Mouse (Mus musculus): ENCODE measurements around the gene Cir1. TPM values are rescaled to one million over a fixed set of nuclear protein-coding genes. Genes with fewer than 3 reads are reported as not detected.

Cir1 gene
- polyA plus RNA-seq, 1 experiment = 9.6 TPM

- no peak overlapping the region for H3K27ac ChIP-seq (replicated peaks; ENCODE audit: low read depth, low read length)
- H3K4me1 ChIP-seq (ENCODE audit: control insufficient read depth, insufficient read depth, insufficient read length, low read length) = no peaks in the 10 kb centered on the region; the same call in 1 of the 2 replicates
- no peak overlapping the region for H3K4me3 ChIP-seq (ENCODE audit: insufficient read depth, low read depth, low read length)
Measured at GRCm38 (mm10) chr2:73322991-73323390, 10.5 kb upstream of the Cir1 start.

- Histone ChIP-seq H3K4me3 (ENCODE audit: insufficient read depth, low read depth, low read length) (no peak overlapping the region), H3K4me1 (ENCODE audit: control insufficient read depth, insufficient read depth, insufficient read length, low read length) (no peaks in the 10 kb centered on the region), H3K27ac (replicated peaks; ENCODE audit: low read depth, low read length) (no peak overlapping the region)
Measured at GRCm38 (mm10) chr2:73319218-73319617, 6.7 kb upstream of the Cir1 start.

- Histone ChIP-seq H3K4me3 (ENCODE audit: insufficient read depth, low read depth, low read length) (no peak overlapping the region), H3K4me1 (ENCODE audit: control insufficient read depth, insufficient read depth, insufficient read length, low read length) (no peaks in the 10 kb centered on the region), H3K27ac (replicated peaks; ENCODE audit: low read depth, low read length) (no peak overlapping the region)
Measured at GRCm38 (mm10) chr2:73317426-73317825, 4.9 kb upstream of the Cir1 start.

GRCm38 (mm10) chr2:73314311-73314710 lies 1.8 kb upstream of the Cir1 start:
- Histone ChIP-seq H3K4me3 (ENCODE audit: insufficient read depth, low read depth, low read length) (no peak overlapping the region), H3K27ac (replicated peaks; ENCODE audit: low read depth, low read length) (no peak overlapping the region), H3K4me1 (ENCODE audit: control insufficient read depth, insufficient read depth, insufficient read length, low read length) (no peaks in the 10 kb centered on the region)

GRCm38 (mm10) chr2:73313117-73313501 lies 608 bp upstream of the Cir1 start:
- no peaks in the 10 kb centered on the region for H3K4me1 ChIP-seq (ENCODE audit: control insufficient read depth, insufficient read depth, insufficient read length, low read length)

GRCm38 (mm10) chr2:73306006-73306405 lies 6.5 kb downstream of the Cir1 start:
- no peak overlapping the region for H3K4me3 ChIP-seq (ENCODE audit: insufficient read depth, low read depth, low read length)
- H3K27ac ChIP-seq (replicated peaks; ENCODE audit: low read depth, low read length) = no peak overlapping the region
- no peaks in the 10 kb centered on the region for H3K4me1 ChIP-seq (ENCODE audit: control insufficient read depth, insufficient read depth, insufficient read length, low read length)

More at GRCm38 (mm10) chr2:73313117-73313501, 608 bp upstream of the Cir1 start:
- Histone ChIP-seq H3K27ac (replicated peaks; ENCODE audit: low read depth, low read length) (peak overlapping the region; percentile 64), H3K4me3 (ENCODE audit: insufficient read depth, low read depth, low read length) (peak overlapping the region; percentile 74)

- no peaks in the 10 kb centered on the region for H3K4me1 ChIP-seq (ENCODE audit: control insufficient read depth, insufficient read depth, insufficient read length, low read length)
- H3K4me3 ChIP-seq (ENCODE audit: insufficient read depth, low read depth, low read length) = no peak overlapping the region
- no peak overlapping the region for H3K27ac ChIP-seq (replicated peaks; ENCODE audit: low read depth, low read length)
Measured at GRCm38 (mm10) chr2:73304506-73304905, 8.0 kb downstream of the Cir1 start.

- H3K4me3 ChIP-seq (ENCODE audit: insufficient read depth, low read depth, low read length) = no peak overlapping the region
- no peaks in the 10 kb centered on the region for H3K4me1 ChIP-seq (ENCODE audit: control insufficient read depth, insufficient read depth, insufficient read length, low read length)
- no peak overlapping the region for H3K27ac ChIP-seq (replicated peaks; ENCODE audit: low read depth, low read length)
Measured at GRCm38 (mm10) chr2:73302722-73303121, 9.8 kb downstream of the Cir1 start.

- H3K4me1 ChIP-seq (ENCODE audit: control insufficient read depth, insufficient read depth, insufficient read length, low read length) = no peaks in the 10 kb centered on the region
- H3K27ac ChIP-seq (replicated peaks; ENCODE audit: low read depth, low read length) = no peak overlapping the region
- H3K4me3 ChIP-seq (ENCODE audit: insufficient read depth, low read depth, low read length) = no peak overlapping the region
Measured at GRCm38 (mm10) chr2:73301979-73302378, 10.5 kb downstream of the Cir1 start.

GRCm38 (mm10) chr2:73298841-73299240 lies 13.7 kb downstream of the Cir1 start:
- Histone ChIP-seq H3K4me1 (ENCODE audit: control insufficient read depth, insufficient read depth, insufficient read length, low read length) (no peaks in the 10 kb centered on the region), H3K27ac (replicated peaks; ENCODE audit: low read depth, low read length) (no peak overlapping the region), H3K4me3 (ENCODE audit: insufficient read depth, low read depth, low read length) (no peak overlapping the region)

GRCm38 (mm10) chr2:73298154-73298553 lies 14.3 kb downstream of the Cir1 start:
- Histone ChIP-seq H3K4me1 (ENCODE audit: control insufficient read depth, insufficient read depth, insufficient read length, low read length) (no peaks in the 10 kb centered on the region), H3K4me3 (ENCODE audit: insufficient read depth, low read depth, low read length) (no peak overlapping the region), H3K27ac (replicated peaks; ENCODE audit: low read depth, low read length) (no peak overlapping the region)

- Histone ChIP-seq H3K27ac (replicated peaks; ENCODE audit: low read depth, low read length) (no peak overlapping the region), H3K4me3 (ENCODE audit: insufficient read depth, low read depth, low read length) (no peak overlapping the region), H3K4me1 (ENCODE audit: control insufficient read depth, insufficient read depth, insufficient read length, low read length) (no peaks in the 10 kb centered on the region)
Measured at GRCm38 (mm10) chr2:73295023-73295422, 17.5 kb downstream of the Cir1 start.

- Histone ChIP-seq H3K4me1 (ENCODE audit: control insufficient read depth, insufficient read depth, insufficient read length, low read length) (no peaks in the 10 kb centered on the region), H3K27ac (replicated peaks; ENCODE audit: low read depth, low read length) (no peak overlapping the region), H3K4me3 (ENCODE audit: insufficient read depth, low read depth, low read length) (no peak overlapping the region)
Measured at GRCm38 (mm10) chr2:73291130-73291529, 21.4 kb downstream of the Cir1 start.

- Histone ChIP-seq H3K4me1 (ENCODE audit: control insufficient read depth, insufficient read depth, insufficient read length, low read length) (no peaks in the 10 kb centered on the region), H3K27ac (replicated peaks; ENCODE audit: low read depth, low read length) (no peak overlapping the region), H3K4me3 (ENCODE audit: insufficient read depth, low read depth, low read length) (no peak overlapping the region)
Measured at GRCm38 (mm10) chr2:73285630-73286029, 26.9 kb downstream of the Cir1 start.

- Histone ChIP-seq H3K27ac (replicated peaks; ENCODE audit: low read depth, low read length) (no peak overlapping the region), H3K4me3 (ENCODE audit: insufficient read depth, low read depth, low read length) (no peak overlapping the region), H3K4me1 (ENCODE audit: control insufficient read depth, insufficient read depth, insufficient read length, low read length) (no peaks in the 10 kb centered on the region)
Measured at GRCm38 (mm10) chr2:73281707-73282106, 30.8 kb downstream of the Cir1 start.

GRCm38 (mm10) chr2:73281048-73281661 lies 31.3 kb downstream of the Cir1 start:
- Histone ChIP-seq H3K4me1 (ENCODE audit: control insufficient read depth, insufficient read depth, insufficient read length, low read length) (no peaks in the 10 kb centered on the region), H3K4me3 (ENCODE audit: insufficient read depth, low read depth, low read length) (no peak overlapping the region), H3K27ac (replicated peaks; ENCODE audit: low read depth, low read length) (no peak overlapping the region)

Data from brown adipose tissue, adult 24 weeks (tissue).